Mouse (Mus musculus): ENCODE measurements around the gene Hrh2.

DNA sequence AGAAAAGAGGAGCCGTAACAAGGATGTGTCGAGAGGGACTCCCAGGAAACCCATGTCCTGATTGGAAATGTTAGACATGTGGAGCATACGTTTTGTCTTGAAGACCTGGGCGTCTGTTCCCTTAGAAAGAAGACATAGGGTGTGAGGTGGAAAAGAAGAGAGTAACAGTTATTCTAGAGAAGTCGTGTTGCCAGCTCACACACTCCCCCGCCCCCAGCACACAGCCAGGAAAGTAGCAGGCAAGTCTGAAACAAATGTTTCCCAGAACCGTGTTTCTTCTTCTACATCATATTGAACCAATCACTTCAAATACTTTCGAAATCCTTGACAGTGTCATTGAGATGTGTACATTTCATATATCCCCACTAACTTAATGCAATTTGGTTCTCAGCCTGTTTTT lies 28.6 kb upstream of the Hrh2 start:
- TF ChIP-seq POLR2A (IDR thresholded peaks at IDR 0.05; ENCODE audit: low read depth, low read length) (no peak), CTCF (conservative IDR thresholded peaks at IDR 0.05; ENCODE audit: insufficient read depth, insufficient read length, low read depth, low read length) (no peak)

Measured in kidney, adult 2 months (tissue).